Mouse (Mus musculus) heart, embryonic 14.5 days (tissue): ENCODE results near the gene Ppp2r2d. TPM values are rescaled to one million over a fixed set of nuclear protein-coding genes. Genes with fewer than 3 reads are reported as not detected.

Experiments used
- ATAC-seq: fragments of 200-750 bp; cut with Nextera tagmentation; 2 replicates; pipeline ENCODE4 v1.8.0; 2017; ENCODE audit warnings: low read depth, moderate TSS enrichment; ENCODE audit not compliant: insufficient number of reproducible peaks, insufficient read depth, low FRiP score
- H3K27ac ChIP-seq, 2 experiments: fragments of 200-500 bp in 1 of 2; fragments of 300-500 bp in 1 of 2; sonication (generic) in 1 of 2; replicated peaks in 1 of 2; 2 replicates each; pipeline ENCODE4 v1.5.1; 2012 to 2014; ENCODE audit warnings: low read depth in 2 of 2, low read length in 2 of 2, control low read depth in 1 of 2, mild to moderate bottlenecking in 1 of 2, mixed read lengths in 1 of 2; ENCODE audit not compliant: control insufficient read depth in 1 of 2, insufficient read depth in 1 of 2
- H3K27me3 ChIP-seq: fragments of 300-500 bp; sonication (generic); 2 replicates; pipeline ENCODE4 v1.6.1; 2014; ENCODE audit warnings: mild to moderate bottlenecking, low read length, control low read depth; ENCODE audit not compliant: control insufficient read depth, insufficient read depth
- H3K36me3 ChIP-seq: fragments of 300-500 bp; sonication (generic); 2 replicates; pipeline ENCODE4 v1.6.1; 2014; ENCODE audit warnings: mild to moderate bottlenecking, control low read depth, low read length, mixed read lengths; ENCODE audit not compliant: control insufficient read depth, insufficient read depth
- H3K4me1 ChIP-seq, 2 experiments: fragments of 200-500 bp in 1 of 2; fragments of 300-500 bp in 1 of 2; sonication (generic) in 1 of 2; 2 replicates each; pipeline ENCODE4 v1.6.1; 2012 to 2014; ENCODE audit warnings: low read length in 2 of 2, control low read depth in 1 of 2, mixed read lengths in 1 of 2; ENCODE audit not compliant: control insufficient read depth in 2 of 2, insufficient read depth in 2 of 2
- H3K4me2 ChIP-seq: fragments of 300-500 bp; sonication (generic); 2 replicates; pipeline ENCODE4 v1.6.1; 2014; ENCODE audit warnings: mild to moderate bottlenecking, low read length
- H3K4me3 ChIP-seq, 2 experiments: fragments of 200-500 bp in 1 of 2; fragments of 300-500 bp in 1 of 2; sonication (generic) in 1 of 2; 2 replicates each; pipeline ENCODE4 v1.5.1; 2012 to 2014; ENCODE audit warnings: low read length in 2 of 2, mild to moderate bottlenecking in 2 of 2, control low read depth in 1 of 2, low read depth in 1 of 2, moderate library complexity in 1 of 2; ENCODE audit not compliant: control insufficient read depth in 1 of 2, insufficient read depth in 1 of 2
- H3K9ac ChIP-seq: fragments of 300-500 bp; sonication (generic); 2 replicates; pipeline ENCODE4 v1.6.1; 2014; ENCODE audit warnings: mild to moderate bottlenecking, low read length
- H3K9me3 ChIP-seq: fragments of 300-500 bp; sonication (generic); 2 replicates; pipeline ENCODE4 v1.6.1; 2016; ENCODE audit warnings: low read length, control low read depth; ENCODE audit not compliant: control insufficient read depth
- WGBS: fragments of 180-500 bp; shearing (Covaris S2); extraction: QIAGEN DNeasy Blood & Tissue Kit; methylation state at CpG from one replicate; pipeline ENCODE4 v1.1.7; 2014; 5-methylcytosine and 5-hydroxymethylcytosine counted together
- polyA plus RNA-seq: library from polyadenylated mRNA; unstranded; fragments of >200 nt; fragmentation: Nextera tagmentation; extraction: Ambion mirVana; gene quantifications from 2 replicates; pipeline ENCODE4 v1.2.1, GENCODE M21; 2014

Ppp2r2d gene
- polyA plus RNA-seq, 1 experiment from 2014 or later: 38.1 TPM

DNA sequence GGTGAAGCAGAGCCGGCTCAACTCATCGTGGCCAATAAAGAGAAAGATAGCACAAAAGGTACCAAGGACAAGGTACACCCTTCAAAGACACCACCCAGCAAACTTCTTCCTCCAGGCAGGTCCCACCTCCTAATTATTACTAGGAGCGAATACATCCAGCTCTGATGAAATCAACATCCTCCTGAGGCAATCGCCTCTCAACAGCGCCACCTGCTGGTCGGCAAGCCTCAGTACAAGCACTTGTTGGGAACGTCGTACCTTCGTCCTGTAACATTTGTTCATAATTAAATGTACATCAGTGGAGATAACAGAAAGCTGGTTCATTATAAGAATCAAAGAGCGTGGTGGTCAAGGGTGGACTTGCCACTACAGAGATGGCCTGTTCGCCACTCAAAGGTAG is 18.1 kb upstream of the Ppp2r2d start:
- H3K9ac ChIP-seq: no peak overlapping the region
- 17% methylated on average over 11 of the region's 11 CpGs for WGBS
- H3K9me3 ChIP-seq: no peaks in the 10 kb centered on the region
- no peak overlapping the region for H3K4me2 ChIP-seq
- ATAC-seq: no peak
- no peaks in the 10 kb centered on the region for H3K36me3 ChIP-seq
- H3K27ac ChIP-seq: no peak overlapping the region
- H3K27me3 ChIP-seq: no peaks in the 10 kb centered on the region
- peaks cover 0 to 2% of the 10 kb centered on the region in 2 experiments; a peak in 1 of 4 replicates for H3K4me1 ChIP-seq
- no peak overlapping the region for H3K4me3 ChIP-seq

DNA sequence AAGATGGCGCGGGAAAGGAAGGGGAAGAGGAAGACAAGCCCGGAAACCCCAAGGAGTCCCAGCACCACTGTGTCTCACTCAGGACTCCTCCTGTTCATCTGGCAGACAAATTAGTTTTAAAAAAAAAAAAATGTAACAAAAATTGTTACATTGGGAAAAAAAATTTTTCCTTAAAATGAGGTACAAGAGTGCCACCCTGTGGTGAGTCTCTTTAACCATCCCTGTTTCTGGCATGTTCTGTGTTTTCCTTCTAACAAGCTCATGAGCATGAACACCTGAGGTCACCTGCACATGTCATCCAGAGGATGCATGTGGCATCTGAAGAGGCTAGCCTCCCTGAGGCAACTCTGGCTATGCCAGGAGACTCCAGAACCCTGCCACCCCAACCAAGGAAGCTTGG is 10.9 kb upstream of the Ppp2r2d start:
- Histone ChIP-seq H3K9me3 (no peaks in the 10 kb centered on the region), H3K4me2 (no peak overlapping the region), H3K27ac (no peak overlapping the region), H3K4me3 (no peak overlapping the region), H3K27me3 (no peaks in the 10 kb centered on the region), H3K36me3 (peaks cover 17% of the 10 kb centered on the region), H3K4me1 (no peaks in the 10 kb centered on the region), H3K9ac (no peak overlapping the region)
- ATAC-seq: no peak
- 91% methylated on average over 3 of the region's 3 CpGs for WGBS

DNA sequence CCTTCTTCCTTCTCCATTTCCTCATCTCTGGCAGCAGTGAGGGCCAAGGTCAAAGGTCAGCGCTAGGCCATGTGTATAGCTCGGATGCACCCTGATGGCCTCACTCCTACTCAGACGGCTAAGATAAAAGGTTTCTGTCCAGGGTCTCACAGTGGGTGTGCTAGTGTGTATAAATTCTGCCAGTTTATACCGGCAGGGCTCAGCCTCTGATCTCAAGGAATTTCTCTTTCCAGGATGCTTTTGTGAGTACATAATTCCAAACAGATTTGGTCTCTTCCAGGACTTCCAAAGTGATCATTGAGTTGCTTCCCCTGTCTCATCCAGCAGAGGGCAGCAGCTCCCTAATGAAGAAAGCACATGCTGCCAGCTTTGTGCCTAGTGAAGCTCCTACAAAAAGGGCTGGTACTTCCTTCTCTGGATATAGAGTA is 5.3 kb upstream of the Ppp2r2d start:
- Histone ChIP-seq H3K4me3 (no peak overlapping the region), H3K9me3 (no peaks in the 10 kb centered on the region), H3K9ac (no peak overlapping the region), H3K4me2 (no peak overlapping the region), H3K27ac (no peak overlapping the region), H3K4me1 (peaks cover 4 to 17% of the 10 kb centered on the region in 2 experiments), H3K36me3 (peaks cover 17% of the 10 kb centered on the region), H3K27me3 (no peaks in the 10 kb centered on the region)
- no peak for ATAC-seq
- WGBS: 56% methylated on average over 4 of the region's 4 CpGs

- H3K27me3 ChIP-seq: no peaks in the 10 kb centered on the region
- H3K4me1 ChIP-seq: peaks cover 4 to 17% of the 10 kb centered on the region in 2 experiments
- H3K9me3 ChIP-seq: no peaks in the 10 kb centered on the region
- no peak overlapping the region for H3K27ac ChIP-seq
- no peak for ATAC-seq
- 59% methylated on average over 2 of the region's 3 CpGs for WGBS
- H3K36me3 ChIP-seq: peaks cover 7% of the 10 kb centered on the region
- H3K9ac ChIP-seq: no peak overlapping the region
- H3K4me2 ChIP-seq: no peak overlapping the region
- H3K4me3 ChIP-seq: no peak overlapping the region
Observed at GRCm38 (mm10) chr7:138841436-138842151, 4.3 kb upstream of the Ppp2r2d start.

- Histone ChIP-seq H3K4me1 (peaks cover 9 to 30% of the 10 kb centered on the region in 2 experiments), H3K4me3 (no peak overlapping the region), H3K4me2 (no peak overlapping the region), H3K27me3 (no peaks in the 10 kb centered on the region), H3K27ac (no peak overlapping the region), H3K9me3 (no peaks in the 10 kb centered on the region), H3K36me3 (peaks cover 9% of the 10 kb centered on the region), H3K9ac (no peak overlapping the region)
- WGBS: 85% methylated on average over 4 of the region's 4 CpGs
- no peak for ATAC-seq
Observed at GRCm38 (mm10) chr7:138843421-138843820, 2.5 kb upstream of the Ppp2r2d start.

GRCm38 (mm10) chr7:138845111-138845510 is 768 bp upstream of the Ppp2r2d start:
- Histone ChIP-seq H3K4me3 (peak overlapping the region; percentile 94 to 100), H3K27ac (peak overlapping the region; percentile 95 to 99; a peak in 3 of 4 replicates), H3K9ac (peak overlapping the region; percentile 94), H3K27me3 (no peaks in the 10 kb centered on the region), H3K36me3 (peaks cover 21% of the 10 kb centered on the region), H3K4me1 (peaks cover 9 to 32% of the 10 kb centered on the region in 2 experiments), H3K9me3 (no peaks in the 10 kb centered on the region), H3K4me2 (peak overlapping the region; percentile 85)
- ATAC-seq: no peak
- 29% methylated on average over 8 of the region's 8 CpGs for WGBS

DNA sequence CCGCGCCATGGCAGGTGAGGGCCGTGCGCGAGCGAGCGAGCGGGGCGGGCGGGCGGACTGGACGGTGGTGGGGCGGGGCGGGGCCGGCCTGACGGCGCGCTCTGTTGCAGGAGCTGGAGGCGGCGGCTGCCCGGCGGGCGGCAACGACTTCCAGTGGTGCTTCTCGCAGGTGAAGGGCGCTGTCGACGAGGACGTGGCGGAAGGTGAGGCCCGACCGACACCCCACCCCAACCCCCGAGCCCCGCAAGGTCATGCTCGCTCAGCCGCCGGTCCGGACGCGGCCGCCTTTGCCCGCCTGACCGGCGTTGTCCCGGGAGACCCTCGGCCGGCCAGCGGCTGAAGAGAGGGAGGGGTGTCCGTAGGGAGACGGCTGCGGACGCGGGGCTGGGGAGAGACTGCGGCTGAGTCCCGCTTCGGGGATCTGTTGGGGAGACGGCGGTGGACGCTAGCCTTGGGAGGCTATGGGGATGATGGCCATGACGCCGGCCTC is 668 bp downstream of the Ppp2r2d start:
- Histone ChIP-seq H3K4me3 (peak overlapping the region; percentile 94 to 100), H3K36me3 (peaks cover 31% of the 10 kb centered on the region), H3K9me3 (no peaks in the 10 kb centered on the region), H3K4me2 (peak overlapping the region; percentile 82), H3K27ac (peak overlapping the region; percentile 95 to 99), H3K27me3 (no peaks in the 10 kb centered on the region), H3K9ac (peak overlapping the region; percentile 94), H3K4me1 (peaks cover 9 to 32% of the 10 kb centered on the region in 2 experiments)
- WGBS: under 1% methylated on average over 57 of the region's 61 CpGs
- peak; percentile 77 for ATAC-seq
